Mouse (Mus musculus): ENCODE measurements at regions not wholly inside any gene's neighbourhood (a gene's known extent, or its start where the extent isn't known, plus 50 kb on each side); places are given as distances from the start of the nearest gene placed in this dataset.
A peak's percentile ranks its signal among the peaks of the same experiment; 100 is the strongest.

GRCm38 (mm10) chr13:25838237-25838636 is 567.9 kb upstream of the Nrsn1 start:
- Histone ChIP-seq H3K9me3 (replicated peaks) (no peaks in the 10 kb centered on the region), H3K9ac (no peak overlapping the region), H3K27me3 (no peaks in the 10 kb centered on the region), H3K4me2 (no peak overlapping the region), H3K36me3 (ENCODE audit: poor library complexity, severe bottlenecking) (no peaks in the 10 kb centered on the region), H3K27ac (no peak overlapping the region), H3K4me1 (no peaks in the 10 kb centered on the region), H3K4me3 (no peak overlapping the region)
- 76% methylated on average over 4 of the region's 4 CpGs for WGBS
- ATAC-seq, result peak; percentile 75; the same call in 1 of the 2 replicates

- H3K36me3 ChIP-seq (ENCODE audit: poor library complexity, severe bottlenecking), result no peaks in the 10 kb centered on the region
- no peaks in the 10 kb centered on the region for H3K27me3 ChIP-seq
- H3K4me1 ChIP-seq, result no peaks in the 10 kb centered on the region
- no peak overlapping the region for H3K9ac ChIP-seq
- no peak for ATAC-seq
- H3K27ac ChIP-seq, result no peak overlapping the region
- H3K4me3 ChIP-seq, result no peak overlapping the region
- 70% methylated on average over 8 of the region's 8 CpGs for WGBS
- no peak overlapping the region for H3K4me2 ChIP-seq
- no peaks in the 10 kb centered on the region for H3K9me3 ChIP-seq (replicated peaks)
These were observed 559.0 kb upstream of the Nrsn1 start for GRCm38 (mm10) chr13:25829146-25829924.

- ATAC-seq, result no peak
- WGBS, result 79% methylated on average over 2 of the region's 2 CpGs
- H3K4me3 ChIP-seq, result no peak overlapping the region
- H3K4me2 ChIP-seq, result no peak overlapping the region
- H3K27me3 ChIP-seq, result no peaks in the 10 kb centered on the region
- no peak overlapping the region for H3K27ac ChIP-seq
- H3K9ac ChIP-seq, result no peak overlapping the region
- H3K9me3 ChIP-seq (replicated peaks), result no peaks in the 10 kb centered on the region
- H3K36me3 ChIP-seq (ENCODE audit: poor library complexity, severe bottlenecking), result no peaks in the 10 kb centered on the region
- no peaks in the 10 kb centered on the region for H3K4me1 ChIP-seq
These were observed 538.4 kb upstream of the Nrsn1 start for GRCm38 (mm10) chr13:25808564-25809253.

GRCm38 (mm10) chr13:25793216-25793803 is 523.0 kb upstream of the Nrsn1 start:
- WGBS, result 67% methylated on average over 2 of the region's 2 CpGs
- Histone ChIP-seq H3K9ac (no peak overlapping the region), H3K36me3 (ENCODE audit: poor library complexity, severe bottlenecking) (no peaks in the 10 kb centered on the region), H3K27me3 (no peaks in the 10 kb centered on the region), H3K4me2 (no peak overlapping the region), H3K9me3 (replicated peaks) (no peaks in the 10 kb centered on the region), H3K27ac (no peak overlapping the region), H3K4me3 (no peak overlapping the region), H3K4me1 (no peaks in the 10 kb centered on the region)
- no peak for ATAC-seq

- Histone ChIP-seq H3K9me3 (replicated peaks) (no peaks in the 10 kb centered on the region), H3K36me3 (ENCODE audit: poor library complexity, severe bottlenecking) (no peaks in the 10 kb centered on the region), H3K27ac (no peak overlapping the region), H3K4me3 (no peak overlapping the region), H3K4me2 (no peak overlapping the region), H3K4me1 (no peaks in the 10 kb centered on the region), H3K9ac (no peak overlapping the region), H3K27me3 (no peaks in the 10 kb centered on the region)
- no peak for ATAC-seq
- WGBS, result 73% methylated on average over 5 of the region's 5 CpGs
These were observed 510.9 kb upstream of the Nrsn1 start for GRCm38 (mm10) chr13:25781161-25781560.

GRCm38 (mm10) chr13:25777706-25778105 is 507.4 kb upstream of the Nrsn1 start:
- Histone ChIP-seq H3K27me3 (no peaks in the 10 kb centered on the region), H3K9me3 (replicated peaks) (no peaks in the 10 kb centered on the region), H3K27ac (no peak overlapping the region), H3K9ac (no peak overlapping the region), H3K4me2 (no peak overlapping the region), H3K4me1 (no peaks in the 10 kb centered on the region), H3K4me3 (no peak overlapping the region), H3K36me3 (ENCODE audit: poor library complexity, severe bottlenecking) (no peaks in the 10 kb centered on the region)
- WGBS, result 83% methylated on average over 3 of the region's 3 CpGs
- ATAC-seq, result no peak

- Histone ChIP-seq H3K4me1 (no peaks in the 10 kb centered on the region), H3K27ac (no peak overlapping the region), H3K9me3 (replicated peaks) (no peaks in the 10 kb centered on the region), H3K4me3 (no peak overlapping the region), H3K9ac (no peak overlapping the region), H3K27me3 (no peaks in the 10 kb centered on the region), H3K36me3 (ENCODE audit: poor library complexity, severe bottlenecking) (no peaks in the 10 kb centered on the region), H3K4me2 (no peak overlapping the region)
- WGBS, result 71% methylated on average over 2 of the region's 2 CpGs
- no peak for ATAC-seq
These were observed 504.4 kb upstream of the Nrsn1 start for GRCm38 (mm10) chr13:25774586-25775182.

- no peaks in the 10 kb centered on the region for H3K36me3 ChIP-seq (ENCODE audit: poor library complexity, severe bottlenecking)
- no peak overlapping the region for H3K4me2 ChIP-seq
- no peak overlapping the region for H3K9ac ChIP-seq
- no peak overlapping the region for H3K4me3 ChIP-seq
- peak; percentile 70 for ATAC-seq
- H3K4me1 ChIP-seq, result peaks cover 23% of the 10 kb centered on the region
- peak overlapping the region; percentile 14; the same call in 1 of the 2 replicates for H3K27ac ChIP-seq
- H3K27me3 ChIP-seq, result no peaks in the 10 kb centered on the region
- 0 out of 2 replicates have a peak, but pooled peaks cover 3% of the 10 kb centered on the region for H3K9me3 ChIP-seq (replicated peaks)
These were observed 484.3 kb upstream of the Nrsn1 start for GRCm38 (mm10) chr13:25754515-25755105.

- no peaks in the 10 kb centered on the region for H3K36me3 ChIP-seq (ENCODE audit: poor library complexity, severe bottlenecking)
- no peak overlapping the region for H3K9ac ChIP-seq
- H3K4me1 ChIP-seq, result peaks cover 23% of the 10 kb centered on the region
- no peaks in the 10 kb centered on the region for H3K27me3 ChIP-seq
- no peak overlapping the region for H3K4me3 ChIP-seq
- peak overlapping the region; percentile 79 for H3K27ac ChIP-seq
- peak; percentile 57 for ATAC-seq
- no peaks in the 10 kb centered on the region for H3K9me3 ChIP-seq (replicated peaks)
- peak overlapping the region; percentile 7; the same call in 1 of the 2 replicates for H3K4me2 ChIP-seq
- WGBS, result 10% methylated on average over 4 of the region's 4 CpGs
These were observed 481.1 kb upstream of the Nrsn1 start for GRCm38 (mm10) chr13:25751409-25751777.

- WGBS, result 6% methylated on average over 8 of the region's 8 CpGs
- Histone ChIP-seq H3K27me3 (no peaks in the 10 kb centered on the region), H3K4me1 (peaks cover 23% of the 10 kb centered on the region), H3K4me2 (no peak overlapping the region), H3K9ac (no peak overlapping the region), H3K9me3 (replicated peaks) (no peaks in the 10 kb centered on the region), H3K36me3 (ENCODE audit: poor library complexity, severe bottlenecking) (no peaks in the 10 kb centered on the region), H3K4me3 (no peak overlapping the region), H3K27ac (peak overlapping the region; percentile 79)
- peak; percentile 92 for ATAC-seq
These were observed 480.4 kb upstream of the Nrsn1 start for GRCm38 (mm10) chr13:25750460-25751408.

- 0 out of 2 replicates have a peak, but pooled peaks have one; percentile 55 for ATAC-seq
- Histone ChIP-seq H3K27me3 (no peaks in the 10 kb centered on the region), H3K36me3 (ENCODE audit: poor library complexity, severe bottlenecking) (no peaks in the 10 kb centered on the region), H3K4me1 (peaks cover 4% of the 10 kb centered on the region; the same call in 1 of the 2 replicates), H3K9me3 (replicated peaks) (no peaks in the 10 kb centered on the region), H3K9ac (no peak overlapping the region), H3K4me2 (no peak overlapping the region), H3K27ac (no peak overlapping the region), H3K4me3 (no peak overlapping the region)
- 13% methylated on average over 2 of the region's 2 CpGs for WGBS
These were observed 468.3 kb upstream of the Nrsn1 start for GRCm38 (mm10) chr13:25738601-25739000.

All from forebrain, embryonic 13.5 days (tissue).